Mouse (Mus musculus): Measurements from ENCODE around the gene Akap7.

The Akap7 gene

DNA sequence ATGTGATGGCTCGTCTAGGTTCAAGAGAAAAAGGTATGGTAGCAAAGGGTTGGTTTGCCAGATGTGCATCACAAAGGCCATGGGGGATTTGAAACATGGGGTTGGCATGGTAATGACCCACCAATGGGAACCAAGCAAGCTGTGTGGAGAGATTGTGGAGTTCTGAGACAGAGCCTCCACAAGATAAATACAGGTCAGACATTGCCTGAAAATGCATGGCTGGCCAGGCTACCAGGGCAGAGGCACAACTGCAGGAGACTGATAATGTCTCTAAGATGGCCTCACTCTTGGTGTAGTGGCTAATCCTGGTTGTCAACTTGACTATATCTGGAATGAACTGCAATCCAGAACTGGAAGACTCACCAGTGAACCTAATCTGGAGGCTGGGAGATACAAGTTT is 174.1 kb downstream of the Akap7 start:
- no peak for DNase-seq (ENCODE audit: low read depth in 2 of 2, low spot score in 2 of 2)

GRCm38 (mm10) chr10:25128455-25128863 is 179.2 kb downstream of the Akap7 start:
- no peak for DNase-seq (ENCODE audit: low read depth in 2 of 2, low spot score in 2 of 2)

DNA sequence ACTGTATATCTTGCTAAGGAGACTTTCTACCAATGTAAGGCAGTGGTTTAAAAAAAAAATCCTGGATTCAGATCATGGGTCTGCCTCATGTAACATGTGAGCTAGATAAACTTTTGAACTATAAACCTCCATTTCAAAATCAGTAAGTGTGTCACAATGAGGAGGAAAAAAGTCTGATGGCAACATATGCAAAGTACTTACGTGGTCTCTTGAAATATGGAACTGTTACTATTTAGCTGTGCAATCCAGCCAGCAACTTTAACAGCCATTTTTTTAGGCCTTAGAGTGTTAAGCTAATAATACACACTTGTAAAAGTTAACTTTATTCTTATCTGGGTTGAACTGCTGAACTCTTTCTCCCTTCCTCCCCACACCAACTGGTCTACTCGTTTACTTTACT is 181.6 kb downstream of the Akap7 start:
- no peak for DNase-seq (ENCODE audit: low read depth in 2 of 2, low spot score in 2 of 2)

DNA sequence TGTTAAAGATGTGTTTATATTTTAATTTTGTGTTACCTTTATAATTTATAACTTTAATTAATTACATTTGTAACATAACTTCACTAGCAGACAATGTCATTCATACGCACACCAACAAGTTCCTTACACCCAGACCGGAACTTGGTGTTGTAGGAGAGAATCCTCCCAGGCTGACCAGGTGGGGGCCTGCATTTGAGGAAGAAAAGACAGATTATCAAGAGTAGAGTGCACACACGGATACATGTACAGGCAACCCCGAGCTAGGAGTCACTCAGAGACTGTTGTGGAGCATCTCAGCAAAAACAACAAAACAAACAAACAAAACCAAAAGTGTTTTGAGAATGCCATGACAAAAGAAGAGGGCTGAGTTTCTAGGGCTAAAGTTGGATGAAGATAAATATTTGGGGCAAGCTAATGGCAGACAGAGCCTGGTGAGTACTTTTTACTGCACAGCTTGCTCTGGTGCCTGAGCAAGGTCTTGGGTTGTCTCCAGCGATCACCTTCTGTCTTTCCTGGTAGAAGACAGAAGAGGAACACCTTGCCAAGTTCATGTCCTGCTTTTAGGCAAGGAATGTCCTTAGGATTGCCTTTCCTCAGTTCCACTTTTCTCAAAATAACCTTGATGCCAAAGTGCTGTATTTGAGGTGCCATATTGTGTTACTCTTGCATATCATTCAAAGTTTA is 186.7 kb downstream of the Akap7 start:
- DNase-seq (ENCODE audit: low read depth in 2 of 2, low spot score in 2 of 2), result no peak
